Mouse (Mus musculus): ENCODE results near the gene Gnl2. TPM values are rescaled to one million over a fixed set of nuclear protein-coding genes. Genes with fewer than 3 reads are reported as not detected.

Gnl2 gene
- polyA plus RNA-seq, 1 experiment from 2014 or later, result 98.5 TPM

- Histone ChIP-seq H3K4me2 (ENCODE audit: low read depth, low read length, severe bottlenecking) (peak overlapping the region; percentile 47), H3K4me1 (replicated peaks; ENCODE audit: control insufficient read depth, insufficient read depth, low read length) (peaks cover 25% of the 10 kb centered on the region), H3K36me3 (ENCODE audit: control insufficient read depth, insufficient read depth, low read length) (no peaks in the 10 kb centered on the region), H3K4me3 (ENCODE audit: low read depth, low read length) (peak overlapping the region; percentile 14; the same call in 1 of the 2 replicates), H3K27me3 (ENCODE audit: control insufficient read depth, insufficient read depth, low read length) (peaks cover 45% of the 10 kb centered on the region), H3K9ac (ENCODE audit: low read length) (peak overlapping the region; percentile 43), H3K9me3 (ENCODE audit: control insufficient read depth, low read length) (no peaks in the 10 kb centered on the region), H3K27ac (ENCODE audit: low read depth, low read length) (no peak overlapping the region)
- 0 out of 2 replicates have a peak, but pooled peaks have one; percentile 15 for ATAC-seq (replicated peaks; ENCODE audit: low FRiP score)
- 3% methylated on average over 20 of the region's 20 CpGs for WGBS
- DNase-seq (ENCODE audit: low spot score), result peak; percentile 59
Observed at GRCm38 (mm10) chr4:124989787-124990253, 26.6 kb upstream of the Gnl2 start.

GRCm38 (mm10) chr4:124990325-124990724 lies 26.1 kb upstream of the Gnl2 start:
- H3K27ac ChIP-seq (ENCODE audit: low read depth, low read length), result no peak overlapping the region
- H3K4me2 ChIP-seq (ENCODE audit: low read depth, low read length, severe bottlenecking), result peak overlapping the region; percentile 47
- DNase-seq (ENCODE audit: low spot score) (peak; percentile 55), ATAC-seq (replicated peaks; ENCODE audit: low FRiP score) (no peak)
- H3K4me3 ChIP-seq (ENCODE audit: low read depth, low read length), result peak overlapping the region; percentile 14; the same call in 1 of the 2 replicates
- H3K9me3 ChIP-seq (ENCODE audit: control insufficient read depth, low read length), result no peaks in the 10 kb centered on the region
- H3K27me3 ChIP-seq (ENCODE audit: control insufficient read depth, insufficient read depth, low read length), result peaks cover 45% of the 10 kb centered on the region
- H3K9ac ChIP-seq (ENCODE audit: low read length), result peak overlapping the region; percentile 43
- H3K36me3 ChIP-seq (ENCODE audit: control insufficient read depth, insufficient read depth, low read length), result no peaks in the 10 kb centered on the region
- H3K4me1 ChIP-seq (replicated peaks; ENCODE audit: control insufficient read depth, insufficient read depth, low read length), result peaks cover 25% of the 10 kb centered on the region
- 0% methylated on average over 7 of the region's 7 CpGs for WGBS

- ATAC-seq (replicated peaks; ENCODE audit: low FRiP score) (no peak), DNase-seq (ENCODE audit: low spot score) (no peak)
- Histone ChIP-seq H3K4me2 (ENCODE audit: low read depth, low read length, severe bottlenecking) (no peak overlapping the region), H3K9ac (ENCODE audit: low read length) (no peak overlapping the region), H3K27me3 (ENCODE audit: control insufficient read depth, insufficient read depth, low read length) (no peaks in the 10 kb centered on the region), H3K4me3 (ENCODE audit: low read depth, low read length) (no peak overlapping the region), H3K9me3 (ENCODE audit: control insufficient read depth, low read length) (no peaks in the 10 kb centered on the region), H3K27ac (ENCODE audit: low read depth, low read length) (no peak overlapping the region), H3K4me1 (replicated peaks; ENCODE audit: control insufficient read depth, insufficient read depth, low read length) (no peaks in the 10 kb centered on the region), H3K36me3 (ENCODE audit: control insufficient read depth, insufficient read depth, low read length) (no peaks in the 10 kb centered on the region)
- WGBS, result 82% methylated on average over 10 of the region's 10 CpGs
Observed at GRCm38 (mm10) chr4:124997479-124998147, 18.8 kb upstream of the Gnl2 start.

GRCm38 (mm10) chr4:124999548-124999947 lies 16.8 kb upstream of the Gnl2 start:
- DNase-seq (ENCODE audit: low spot score) (no peak), ATAC-seq (replicated peaks; ENCODE audit: low FRiP score) (no peak)
- Histone ChIP-seq H3K4me2 (ENCODE audit: low read depth, low read length, severe bottlenecking) (no peak overlapping the region), H3K36me3 (ENCODE audit: control insufficient read depth, insufficient read depth, low read length) (no peaks in the 10 kb centered on the region), H3K9ac (ENCODE audit: low read length) (no peak overlapping the region), H3K9me3 (ENCODE audit: control insufficient read depth, low read length) (no peaks in the 10 kb centered on the region), H3K4me1 (replicated peaks; ENCODE audit: control insufficient read depth, insufficient read depth, low read length) (no peaks in the 10 kb centered on the region), H3K27me3 (ENCODE audit: control insufficient read depth, insufficient read depth, low read length) (no peaks in the 10 kb centered on the region), H3K4me3 (ENCODE audit: low read depth, low read length) (no peak overlapping the region), H3K27ac (ENCODE audit: low read depth, low read length) (no peak overlapping the region)
- WGBS, result 92% methylated on average over 3 of the region's 3 CpGs

- Histone ChIP-seq H3K4me3 (ENCODE audit: low read depth, low read length) (no peak overlapping the region), H3K4me1 (replicated peaks; ENCODE audit: control insufficient read depth, insufficient read depth, low read length) (no peaks in the 10 kb centered on the region), H3K27me3 (ENCODE audit: control insufficient read depth, insufficient read depth, low read length) (no peaks in the 10 kb centered on the region), H3K9me3 (ENCODE audit: control insufficient read depth, low read length) (no peaks in the 10 kb centered on the region), H3K27ac (ENCODE audit: low read depth, low read length) (no peak overlapping the region), H3K9ac (ENCODE audit: low read length) (no peak overlapping the region), H3K36me3 (ENCODE audit: control insufficient read depth, insufficient read depth, low read length) (no peaks in the 10 kb centered on the region), H3K4me2 (ENCODE audit: low read depth, low read length, severe bottlenecking) (no peak overlapping the region)
- 87% methylated on average over 8 of the region's 8 CpGs for WGBS
- ATAC-seq (replicated peaks; ENCODE audit: low FRiP score) (no peak), DNase-seq (ENCODE audit: low spot score) (no peak)
Observed at GRCm38 (mm10) chr4:125002978-125003377, 13.4 kb upstream of the Gnl2 start.

GRCm38 (mm10) chr4:125004886-125005285 lies 11.5 kb upstream of the Gnl2 start:
- Histone ChIP-seq H3K4me3 (ENCODE audit: low read depth, low read length) (no peak overlapping the region), H3K27ac (ENCODE audit: low read depth, low read length) (no peak overlapping the region), H3K4me2 (ENCODE audit: low read depth, low read length, severe bottlenecking) (no peak overlapping the region), H3K9ac (ENCODE audit: low read length) (no peak overlapping the region), H3K4me1 (replicated peaks; ENCODE audit: control insufficient read depth, insufficient read depth, low read length) (no peaks in the 10 kb centered on the region), H3K9me3 (ENCODE audit: control insufficient read depth, low read length) (no peaks in the 10 kb centered on the region), H3K27me3 (ENCODE audit: control insufficient read depth, insufficient read depth, low read length) (no peaks in the 10 kb centered on the region), H3K36me3 (ENCODE audit: control insufficient read depth, insufficient read depth, low read length) (no peaks in the 10 kb centered on the region)
- ATAC-seq (replicated peaks; ENCODE audit: low FRiP score) (no peak), DNase-seq (ENCODE audit: low spot score) (no peak)
- 60% methylated on average over 12 of the region's 12 CpGs for WGBS

GRCm38 (mm10) chr4:125007460-125007859 lies 8.9 kb upstream of the Gnl2 start:
- Histone ChIP-seq H3K4me3 (ENCODE audit: low read depth, low read length) (no peak overlapping the region), H3K27me3 (ENCODE audit: control insufficient read depth, insufficient read depth, low read length) (no peaks in the 10 kb centered on the region), H3K4me2 (ENCODE audit: low read depth, low read length, severe bottlenecking) (no peak overlapping the region), H3K9me3 (ENCODE audit: control insufficient read depth, low read length) (no peaks in the 10 kb centered on the region), H3K9ac (ENCODE audit: low read length) (no peak overlapping the region), H3K4me1 (replicated peaks; ENCODE audit: control insufficient read depth, insufficient read depth, low read length) (no peaks in the 10 kb centered on the region), H3K27ac (ENCODE audit: low read depth, low read length) (no peak overlapping the region), H3K36me3 (ENCODE audit: control insufficient read depth, insufficient read depth, low read length) (no peaks in the 10 kb centered on the region)
- DNase-seq (ENCODE audit: low spot score), result no peak
- no peak for ATAC-seq (replicated peaks; ENCODE audit: low FRiP score)
- WGBS, result 60% methylated on average over 15 of the region's 15 CpGs

- Histone ChIP-seq H3K4me3 (ENCODE audit: low read depth, low read length) (no peak overlapping the region), H3K4me1 (replicated peaks; ENCODE audit: control insufficient read depth, insufficient read depth, low read length) (no peaks in the 10 kb centered on the region), H3K9me3 (ENCODE audit: control insufficient read depth, low read length) (no peaks in the 10 kb centered on the region), H3K9ac (ENCODE audit: low read length) (no peak overlapping the region), H3K4me2 (ENCODE audit: low read depth, low read length, severe bottlenecking) (no peak overlapping the region), H3K27me3 (ENCODE audit: control insufficient read depth, insufficient read depth, low read length) (no peaks in the 10 kb centered on the region), H3K36me3 (ENCODE audit: control insufficient read depth, insufficient read depth, low read length) (no peaks in the 10 kb centered on the region), H3K27ac (ENCODE audit: low read depth, low read length) (no peak overlapping the region)
- 81% methylated on average over 6 of the region's 6 CpGs for WGBS
- no peak for DNase-seq (ENCODE audit: low spot score)
- ATAC-seq (replicated peaks; ENCODE audit: low FRiP score), result no peak
Observed at GRCm38 (mm10) chr4:125008220-125008619, 8.2 kb upstream of the Gnl2 start.

- no peaks in the 10 kb centered on the region for H3K9me3 ChIP-seq (ENCODE audit: control insufficient read depth, low read length)
- H3K4me3 ChIP-seq (ENCODE audit: low read depth, low read length), result no peak overlapping the region
- no peak for ATAC-seq (replicated peaks; ENCODE audit: low FRiP score)
- H3K27me3 ChIP-seq (ENCODE audit: control insufficient read depth, insufficient read depth, low read length), result no peaks in the 10 kb centered on the region
- no peak overlapping the region for H3K27ac ChIP-seq (ENCODE audit: low read depth, low read length)
- no peak for DNase-seq (ENCODE audit: low spot score)
- no peak overlapping the region for H3K9ac ChIP-seq (ENCODE audit: low read length)
- H3K36me3 ChIP-seq (ENCODE audit: control insufficient read depth, insufficient read depth, low read length), result no peaks in the 10 kb centered on the region
- H3K4me1 ChIP-seq (replicated peaks; ENCODE audit: control insufficient read depth, insufficient read depth, low read length), result no peaks in the 10 kb centered on the region
- no peak overlapping the region for H3K4me2 ChIP-seq (ENCODE audit: low read depth, low read length, severe bottlenecking)
- 82% methylated on average over 8 of the region's 8 CpGs for whole genome bisulfite sequencing
Observed at GRCm38 (mm10) chr4:125008712-125009111, 7.7 kb upstream of the Gnl2 start.

All from forebrain, embryonic 11.5 days (tissue).